Mouse (Mus musculus): Measurements from ENCODE around the gene Snx29.

Snx29 gene

GRCm38 (mm10) chr16:11596599-11596998, 273.9 kb downstream of the Snx29 start:
- DNase-seq (ENCODE audit: extremely low spot score): no peak

- DNase-seq (ENCODE audit: extremely low spot score): no peak
These were observed 275.1 kb downstream of the Snx29 start for GRCm38 (mm10) chr16:11597769-11598168.

GRCm38 (mm10) chr16:11599523-11599922, 276.8 kb downstream of the Snx29 start:
- no peak for DNase-seq (ENCODE audit: extremely low spot score)

- no peak for DNase-seq (ENCODE audit: extremely low spot score)
These were observed 278.8 kb downstream of the Snx29 start for GRCm38 (mm10) chr16:11601336-11602082.

GRCm38 (mm10) chr16:11603667-11604422, 281.1 kb downstream of the Snx29 start:
- peak; percentile 20 for DNase-seq (ENCODE audit: extremely low spot score)

GRCm38 (mm10) chr16:11612526-11613126, 289.9 kb downstream of the Snx29 start:
- DNase-seq (ENCODE audit: extremely low spot score): no peak

GRCm38 (mm10) chr16:11614401-11615014, 291.8 kb downstream of the Snx29 start:
- no peak for DNase-seq (ENCODE audit: extremely low spot score)

GRCm38 (mm10) chr16:11615633-11616032, 292.9 kb downstream of the Snx29 start:
- no peak for DNase-seq (ENCODE audit: extremely low spot score)

- DNase-seq (ENCODE audit: extremely low spot score): no peak
These were observed 297.2 kb downstream of the Snx29 start for GRCm38 (mm10) chr16:11619951-11620350.

- DNase-seq (ENCODE audit: extremely low spot score): no peak
These were observed 298.3 kb downstream of the Snx29 start for GRCm38 (mm10) chr16:11621042-11621441.

GRCm38 (mm10) chr16:11621664-11622063, 299.0 kb downstream of the Snx29 start:
- no peak for DNase-seq (ENCODE audit: extremely low spot score)

GRCm38 (mm10) chr16:11623032-11623431, 300.3 kb downstream of the Snx29 start:
- DNase-seq (ENCODE audit: extremely low spot score): no peak

- no peak for DNase-seq (ENCODE audit: extremely low spot score)
These were observed 301.4 kb downstream of the Snx29 start for GRCm38 (mm10) chr16:11624121-11624520.

- DNase-seq (ENCODE audit: extremely low spot score): no peak
These were observed 303.3 kb downstream of the Snx29 start for GRCm38 (mm10) chr16:11626004-11626481.

- DNase-seq (ENCODE audit: extremely low spot score): no peak
These were observed 303.9 kb downstream of the Snx29 start for GRCm38 (mm10) chr16:11626616-11627015.

GRCm38 (mm10) chr16:11627866-11628638, 305.3 kb downstream of the Snx29 start:
- no peak for DNase-seq (ENCODE audit: extremely low spot score)

- DNase-seq (ENCODE audit: extremely low spot score): no peak
These were observed 307.0 kb downstream of the Snx29 start for GRCm38 (mm10) chr16:11629704-11630103.

GRCm38 (mm10) chr16:11630489-11630888, 307.8 kb downstream of the Snx29 start:
- DNase-seq (ENCODE audit: extremely low spot score): no peak

- DNase-seq (ENCODE audit: extremely low spot score): no peak
These were observed 309.6 kb downstream of the Snx29 start for GRCm38 (mm10) chr16:11632205-11632747.

GRCm38 (mm10) chr16:11636196-11636733, 313.6 kb downstream of the Snx29 start:
- no peak for DNase-seq (ENCODE audit: extremely low spot score)

GRCm38 (mm10) chr16:11636902-11637301, 314.2 kb downstream of the Snx29 start:
- DNase-seq (ENCODE audit: extremely low spot score): no peak

Data from embryo, embryonic 9.5 days (tissue).